Mouse (Mus musculus): ENCODE data around the gene Ypel5. TPM values are rescaled to one million over a fixed set of nuclear protein-coding genes. Genes with fewer than 3 reads are reported as not detected.

Gene Ypel5
- 17.1 and 19.7 TPM in 2 replicates for polyA plus RNA-seq (2012; rRNA removed)

- DNase-seq: peak; percentile 97
- WGBS: under 1% methylated on average over 67 of the region's 93 CpGs
- H3K4me3 ChIP-seq (replicated peaks; ENCODE audit: extremely low read depth, low read depth, low read length): peak within 1 kb of the TSS; percentile 91
- TF ChIP-seq POLR2A (IDR thresholded peaks at IDR 0.05; ENCODE audit: borderline replicate concordance, extremely low read depth, low read depth, low read length): peak; percentile 95; the same call in 1 of the 2 replicates
- TF ChIP-seq CTCF (IDR thresholded peaks at IDR 0.05; ENCODE audit: insufficient read depth, low read length): peak; percentile 37; the same call in 1 of the 2 replicates
- H3K4me1 ChIP-seq (ENCODE audit: control insufficient read depth, insufficient read depth, low read length): peaks cover 5% of the 10 kb centered on the region
These were observed at the start of gene Ypel5 for GRCm38 (mm10) chr17:72836158-72837115. Gene Ypel5 (plus strand): TSS chr17:72836453.

- H3K4me3 ChIP-seq (replicated peaks; ENCODE audit: extremely low read depth, low read depth, low read length): no peak overlapping the region
- no peak for DNase-seq
- no peak for TF ChIP-seq CTCF (IDR thresholded peaks at IDR 0.05; ENCODE audit: insufficient read depth, low read length)
- TF ChIP-seq POLR2A (IDR thresholded peaks at IDR 0.05; ENCODE audit: borderline replicate concordance, extremely low read depth, low read depth, low read length): no peak
- no peaks in the 10 kb centered on the region; the same call in 1 of the 2 replicates for H3K4me1 ChIP-seq (ENCODE audit: control insufficient read depth, insufficient read depth, low read length)
- WGBS: 39% methylated on average over 6 of the region's 6 CpGs
These were observed 48.3 kb upstream of the Ypel5 start for GRCm38 (mm10) chr17:72787886-72788436.

DNA sequence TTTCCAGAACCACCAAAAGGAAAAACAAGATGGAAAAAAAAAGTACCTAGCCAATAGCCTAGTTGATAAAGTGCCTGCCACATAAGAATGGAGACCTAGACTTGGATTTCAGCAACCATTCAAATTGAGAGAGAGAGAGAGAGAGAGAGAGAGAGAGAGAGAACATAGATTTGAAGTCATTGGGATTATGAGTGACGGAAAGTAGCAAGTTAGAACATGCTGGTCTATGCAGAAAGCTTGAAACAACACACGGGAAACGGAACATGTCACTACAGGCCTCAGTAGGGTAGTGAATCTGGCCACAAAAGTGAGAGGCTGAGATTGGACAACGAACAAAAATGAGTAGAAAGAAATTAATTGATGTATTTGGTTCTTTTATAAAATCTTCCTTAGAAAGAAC is 43.0 kb upstream of the Ypel5 start:
- peaks cover 8% of the 10 kb centered on the region for H3K4me1 ChIP-seq (ENCODE audit: control insufficient read depth, insufficient read depth, low read length)
- WGBS: 94% methylated on average over 4 of the region's 4 CpGs
- no peak for TF ChIP-seq CTCF (IDR thresholded peaks at IDR 0.05; ENCODE audit: insufficient read depth, low read length)
- TF ChIP-seq POLR2A (IDR thresholded peaks at IDR 0.05; ENCODE audit: borderline replicate concordance, extremely low read depth, low read depth, low read length): no peak
- H3K4me3 ChIP-seq (replicated peaks; ENCODE audit: extremely low read depth, low read depth, low read length): no peak overlapping the region
- no peak for DNase-seq

GRCm38 (mm10) chr17:72794660-72795059 is 41.6 kb upstream of the Ypel5 start:
- TF ChIP-seq POLR2A (IDR thresholded peaks at IDR 0.05; ENCODE audit: borderline replicate concordance, extremely low read depth, low read depth, low read length) (no peak), CTCF (IDR thresholded peaks at IDR 0.05; ENCODE audit: insufficient read depth, low read length) (no peak)
- DNase-seq: no peak
- WGBS: 27% methylated on average over 6 of the region's 6 CpGs
- Histone ChIP-seq H3K4me3 (replicated peaks; ENCODE audit: extremely low read depth, low read depth, low read length) (no peak overlapping the region), H3K4me1 (ENCODE audit: control insufficient read depth, insufficient read depth, low read length) (peaks cover 8% of the 10 kb centered on the region)

DNA sequence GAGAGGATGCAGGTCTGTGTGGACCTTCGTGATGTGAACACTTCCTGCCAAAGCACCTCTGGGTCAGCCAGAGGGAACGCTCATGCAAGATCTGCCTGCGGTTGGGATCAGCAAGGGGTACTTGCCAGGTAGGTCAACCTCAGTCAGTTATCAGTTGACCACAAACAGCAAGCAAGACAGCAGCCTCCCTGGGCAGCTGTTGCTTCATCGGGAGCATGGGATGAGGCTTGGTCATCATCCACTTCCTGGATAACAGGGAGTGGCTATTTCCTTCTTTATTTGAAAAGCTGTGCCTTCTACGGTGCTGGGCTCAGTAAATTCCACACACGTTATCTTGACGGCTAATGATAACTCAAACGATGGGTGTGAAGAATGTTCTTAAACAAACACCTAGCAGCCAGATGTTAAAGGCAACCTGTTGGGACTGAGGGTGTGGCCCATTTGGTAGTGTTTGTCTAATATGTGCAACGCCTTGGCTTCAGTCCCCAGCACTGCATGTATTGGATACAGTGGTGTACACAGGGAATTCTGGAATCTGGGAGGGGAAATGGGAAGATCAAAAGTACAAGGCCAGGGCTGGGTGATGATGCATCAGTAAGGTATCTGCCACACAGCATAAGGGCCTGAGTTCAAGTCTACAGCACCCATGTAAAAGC is 40.7 kb upstream of the Ypel5 start:
- TF ChIP-seq POLR2A (IDR thresholded peaks at IDR 0.05; ENCODE audit: borderline replicate concordance, extremely low read depth, low read depth, low read length) (no peak), CTCF (IDR thresholded peaks at IDR 0.05; ENCODE audit: insufficient read depth, low read length) (no peak)
- no peak for DNase-seq
- Histone ChIP-seq H3K4me3 (replicated peaks; ENCODE audit: extremely low read depth, low read depth, low read length) (no peak overlapping the region), H3K4me1 (ENCODE audit: control insufficient read depth, insufficient read depth, low read length) (peaks cover 8% of the 10 kb centered on the region)
- WGBS: 17% methylated on average over 9 of the region's 9 CpGs

DNA sequence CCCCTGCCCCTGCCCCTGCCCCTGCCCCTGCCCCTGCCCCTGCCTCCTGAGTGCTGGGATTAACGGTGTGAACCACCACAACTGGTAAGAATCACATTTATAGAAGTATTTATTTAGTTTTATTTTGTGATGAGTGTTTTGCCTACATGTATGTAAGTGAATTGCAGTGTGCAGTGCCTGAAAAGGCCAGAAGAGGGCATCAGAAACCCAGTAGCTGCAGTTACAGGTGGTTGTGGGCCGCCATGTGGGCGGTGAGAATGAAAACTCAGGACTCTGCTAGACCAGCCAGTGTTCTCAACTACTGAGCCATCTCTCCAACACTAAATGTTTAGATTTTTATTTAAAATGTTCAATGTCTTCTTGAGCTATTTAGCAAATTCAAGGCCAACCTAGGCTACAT is 39.7 kb upstream of the Ypel5 start:
- Histone ChIP-seq H3K4me3 (replicated peaks; ENCODE audit: extremely low read depth, low read depth, low read length) (no peak overlapping the region), H3K4me1 (ENCODE audit: control insufficient read depth, insufficient read depth, low read length) (peaks cover 8% of the 10 kb centered on the region)
- no peak for DNase-seq
- no peak for TF ChIP-seq POLR2A (IDR thresholded peaks at IDR 0.05; ENCODE audit: borderline replicate concordance, extremely low read depth, low read depth, low read length)
- TF ChIP-seq CTCF (IDR thresholded peaks at IDR 0.05; ENCODE audit: insufficient read depth, low read length): no peak
- 91% methylated on average over 3 of the region's 3 CpGs for WGBS

DNA sequence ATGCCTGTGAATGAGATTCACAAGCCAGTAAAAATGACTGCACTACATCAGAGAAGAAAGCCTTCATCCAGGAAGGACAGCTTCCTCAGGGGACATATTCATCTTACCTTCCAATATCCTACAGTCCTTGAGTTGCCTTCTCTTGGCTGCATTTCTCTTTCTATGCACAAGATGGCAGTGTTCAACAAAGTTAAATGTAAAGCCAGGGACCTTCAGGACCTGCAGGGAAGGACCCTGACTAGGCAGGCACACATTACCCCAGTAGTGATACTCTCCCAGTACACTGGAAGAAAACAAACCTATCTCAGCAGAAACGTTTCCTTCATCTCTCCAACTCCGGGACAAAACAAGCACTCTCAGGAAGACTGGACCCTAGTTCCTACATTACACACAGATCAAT is 38.4 kb upstream of the Ypel5 start:
- TF ChIP-seq POLR2A (IDR thresholded peaks at IDR 0.05; ENCODE audit: borderline replicate concordance, extremely low read depth, low read depth, low read length): no peak
- TF ChIP-seq CTCF (IDR thresholded peaks at IDR 0.05; ENCODE audit: insufficient read depth, low read length): peak; percentile 55
- 11% methylated on average over 2 of the region's 2 CpGs for WGBS

GRCm38 (mm10) chr17:72809942-72810654 is 26.2 kb upstream of the Ypel5 start:
- 61% methylated on average over 7 of the region's 7 CpGs for WGBS
- no peak overlapping the region for H3K4me3 ChIP-seq (replicated peaks; ENCODE audit: extremely low read depth, low read depth, low read length)
- DNase-seq: no peak
- H3K4me1 ChIP-seq (ENCODE audit: control insufficient read depth, insufficient read depth, low read length): no peaks in the 10 kb centered on the region
- no peak for TF ChIP-seq POLR2A (IDR thresholded peaks at IDR 0.05; ENCODE audit: borderline replicate concordance, extremely low read depth, low read depth, low read length)
- no peak for TF ChIP-seq CTCF (IDR thresholded peaks at IDR 0.05; ENCODE audit: insufficient read depth, low read length)

More for the DNA sequence above, 38.4 kb upstream of the Ypel5 start:
- Histone ChIP-seq H3K4me3 (replicated peaks; ENCODE audit: extremely low read depth, low read depth, low read length) (no peak overlapping the region), H3K4me1 (ENCODE audit: control insufficient read depth, insufficient read depth, low read length) (peaks cover 8% of the 10 kb centered on the region)
- no peak for DNase-seq
